Mouse (Mus musculus) neural tube, embryonic 13.5 days (tissue): ENCODE results near the gene Col8a2. TPM values are rescaled to one million over a fixed set of nuclear protein-coding genes. Genes with fewer than 3 reads are reported as not detected.
A peak's percentile ranks its signal among the peaks of the same experiment; 100 is the strongest.

Source experiments
- ATAC-seq: fragments of 200-750 bp; cut with Nextera tagmentation; 2 replicates; pipeline ENCODE4 v1.8.0; 2017; ENCODE audit warnings: low read depth, mild to moderate bottlenecking, moderate TSS enrichment, moderate library complexity
- H3K27ac ChIP-seq: fragments of 300-500 bp; sonication (generic); replicated peaks from 2 replicates; pipeline ENCODE4 v1.5.1; 2015; ENCODE audit warnings: moderate library complexity, mild to moderate bottlenecking, inconsistent platforms
- H3K27me3 ChIP-seq: fragments of 300-500 bp; sonication (generic); 2 replicates; pipeline ENCODE4 v1.6.1; 2015; ENCODE audit warnings: mild to moderate bottlenecking, inconsistent platforms
- H3K36me3 ChIP-seq: fragments of 300-500 bp; sonication (generic); 2 replicates; pipeline ENCODE4 v1.6.1; 2015; ENCODE audit warnings: mild to moderate bottlenecking, inconsistent platforms
- H3K4me1 ChIP-seq: fragments of 300-500 bp; sonication (generic); replicated peaks from 2 replicates; pipeline ENCODE4 v1.6.1; 2015; ENCODE audit warnings: inconsistent platforms
- H3K4me2 ChIP-seq: fragments of 300-500 bp; sonication (generic); 2 replicates; pipeline ENCODE4 v1.6.1; 2015; ENCODE audit warnings: inconsistent platforms, mild to moderate bottlenecking, moderate library complexity
- H3K4me3 ChIP-seq: fragments of 300-500 bp; sonication (generic); 2 replicates; pipeline ENCODE4 v1.5.1; 2015; ENCODE audit warnings: mild to moderate bottlenecking, inconsistent platforms
- H3K9ac ChIP-seq: fragments of 300-500 bp; sonication (generic); 2 replicates; pipeline ENCODE4 v1.6.1; 2015; ENCODE audit warnings: moderate library complexity, mild to moderate bottlenecking, inconsistent platforms
- H3K9me3 ChIP-seq: fragments of 300-500 bp; sonication (generic); 2 replicates; pipeline ENCODE4 v1.6.1; 2016; ENCODE audit warnings: inconsistent platforms
- WGBS: fragments of 180-500 bp; shearing (Covaris S2); methylation state at CpG from one replicate; pipeline ENCODE4 v1.1.7; 2015; 5-methylcytosine and 5-hydroxymethylcytosine counted together
- polyA plus RNA-seq: library from polyadenylated mRNA; unstranded; fragments of >200 nt; fragmentation: Nextera tagmentation; extraction: Ambion mirVana; gene quantifications from 2 replicates; pipeline ENCODE4 v1.2.1, GENCODE M21; 2015

Gene Col8a2
- polyA plus RNA-seq, 1 experiment from 2014 or later: 7.4 TPM

GRCm38 (mm10) chr4:126322646-126323045 lies 36.1 kb downstream of the Col8a2 start:
- Histone ChIP-seq H3K9me3 (no peaks in the 10 kb centered on the region), H3K27ac (no peak overlapping the region)

GRCm38 (mm10) chr4:126324861-126325260 lies 38.3 kb downstream of the Col8a2 start:
- Histone ChIP-seq H3K4me1 (peaks cover 28% of the 10 kb centered on the region), H3K27me3 (peaks cover 32% of the 10 kb centered on the region), H3K9ac (peak overlapping the region; percentile 34; the same call in 1 of the 2 replicates), H3K27ac (no peak overlapping the region), H3K4me3 (no peak overlapping the region), H3K4me2 (peak overlapping the region; percentile 38), H3K36me3 (no peaks in the 10 kb centered on the region), H3K9me3 (no peaks in the 10 kb centered on the region)
- no peak for ATAC-seq
- WGBS: 28% methylated on average over 13 of the region's 13 CpGs

More at GRCm38 (mm10) chr4:126322646-126323045, 36.1 kb downstream of the Col8a2 start:
- peaks cover 32% of the 10 kb centered on the region for H3K27me3 ChIP-seq
- 97% methylated on average over 13 of the region's 13 CpGs for WGBS
- ATAC-seq: no peak
- H3K4me2 ChIP-seq: no peak overlapping the region
- peaks cover 14% of the 10 kb centered on the region for H3K36me3 ChIP-seq
- no peak overlapping the region for H3K9ac ChIP-seq
- H3K4me3 ChIP-seq: no peak overlapping the region
- H3K4me1 ChIP-seq: peaks cover 32% of the 10 kb centered on the region

GRCm38 (mm10) chr4:126325281-126325861 lies 38.8 kb downstream of the Col8a2 start, which contains the start of gene Tekt2:
Gene Tekt2 (minus strand): TSS chr4:126325688.
- Histone ChIP-seq H3K36me3 (no peaks in the 10 kb centered on the region), H3K9ac (peak within 1 kb of the TSS; percentile 34), H3K4me1 (peaks cover 22% of the 10 kb centered on the region), H3K27me3 (peaks cover 32% of the 10 kb centered on the region), H3K27ac (no peak within 1 kb of the TSS), H3K9me3 (no peaks in the 10 kb centered on the region), H3K4me2 (peak within 1 kb of the TSS; percentile 38), H3K4me3 (no peak within 1 kb of the TSS)
- no peak for ATAC-seq
- 10% methylated on average over 23 of the region's 23 CpGs for WGBS

- Histone ChIP-seq H3K36me3 (no peaks in the 10 kb centered on the region), H3K27me3 (peaks cover 32% of the 10 kb centered on the region), H3K4me1 (peaks cover 16% of the 10 kb centered on the region), H3K4me3 (no peak overlapping the region), H3K9me3 (no peaks in the 10 kb centered on the region), H3K9ac (no peak overlapping the region), H3K27ac (no peak overlapping the region), H3K4me2 (no peak overlapping the region)
- WGBS: 22% methylated on average over 6 of the region's 6 CpGs
- ATAC-seq: no peak
Measured at GRCm38 (mm10) chr4:126326036-126326435, 39.4 kb downstream of the Col8a2 start.

- no peak overlapping the region for H3K4me2 ChIP-seq
- 92% methylated on average over 4 of the region's 4 CpGs for WGBS
- H3K27me3 ChIP-seq: peaks cover 7% of the 10 kb centered on the region
- H3K9ac ChIP-seq: no peak overlapping the region
- H3K4me3 ChIP-seq: no peak overlapping the region
- H3K9me3 ChIP-seq: no peaks in the 10 kb centered on the region
- H3K4me1 ChIP-seq: peaks cover 4% of the 10 kb centered on the region
- no peak overlapping the region for H3K27ac ChIP-seq
- ATAC-seq: no peak
- no peaks in the 10 kb centered on the region; the same call in 1 of the 2 replicates for H3K36me3 ChIP-seq
Measured at GRCm38 (mm10) chr4:126330295-126330694, 43.7 kb downstream of the Col8a2 start.

GRCm38 (mm10) chr4:126331751-126332150 lies 45.2 kb downstream of the Col8a2 start:
- H3K9ac ChIP-seq: no peak overlapping the region
- 70% methylated on average over 1 of the region's 1 CpGs for WGBS
- H3K9me3 ChIP-seq: no peaks in the 10 kb centered on the region
- H3K36me3 ChIP-seq: peaks cover 7% of the 10 kb centered on the region; the same call in 1 of the 2 replicates
- no peak overlapping the region for H3K4me3 ChIP-seq
- no peak overlapping the region for H3K4me2 ChIP-seq
- no peaks in the 10 kb centered on the region for H3K27me3 ChIP-seq
- no peak overlapping the region for H3K27ac ChIP-seq
- no peaks in the 10 kb centered on the region for H3K4me1 ChIP-seq
- no peak for ATAC-seq

GRCm38 (mm10) chr4:126332358-126332757 lies 45.8 kb downstream of the Col8a2 start:
- WGBS: 57% methylated on average over 3 of the region's 3 CpGs

GRCm38 (mm10) chr4:126339461-126339860 lies 52.9 kb downstream of the Col8a2 start:
- Histone ChIP-seq H3K4me1 (no peaks in the 10 kb centered on the region), H3K27me3 (no peaks in the 10 kb centered on the region), H3K36me3 (peaks cover 27% of the 10 kb centered on the region), H3K27ac (no peak overlapping the region), H3K4me3 (no peak overlapping the region), H3K4me2 (no peak overlapping the region), H3K9ac (no peak overlapping the region), H3K9me3 (no peaks in the 10 kb centered on the region)
- 53% methylated on average over 4 of the region's 4 CpGs for WGBS
- no peak for ATAC-seq

More at GRCm38 (mm10) chr4:126332358-126332757, 45.8 kb downstream of the Col8a2 start:
- H3K36me3 ChIP-seq: peaks cover 10% of the 10 kb centered on the region; the same call in 1 of the 2 replicates
- no peak for ATAC-seq
- no peak overlapping the region for H3K4me2 ChIP-seq
- no peak overlapping the region for H3K4me3 ChIP-seq
- no peaks in the 10 kb centered on the region for H3K4me1 ChIP-seq
- H3K27me3 ChIP-seq: no peaks in the 10 kb centered on the region
- no peak overlapping the region for H3K9ac ChIP-seq
- H3K9me3 ChIP-seq: no peaks in the 10 kb centered on the region
- H3K27ac ChIP-seq: no peak overlapping the region

- Histone ChIP-seq H3K9ac (no peak overlapping the region), H3K4me1 (no peaks in the 10 kb centered on the region), H3K9me3 (no peaks in the 10 kb centered on the region), H3K4me2 (no peak overlapping the region), H3K27me3 (no peaks in the 10 kb centered on the region), H3K4me3 (no peak overlapping the region), H3K36me3 (peaks cover 44% of the 10 kb centered on the region), H3K27ac (no peak overlapping the region)
- 84% methylated on average over 4 of the region's 4 CpGs for WGBS
- ATAC-seq: no peak
Measured at GRCm38 (mm10) chr4:126343451-126343850, 56.9 kb downstream of the Col8a2 start.

- Histone ChIP-seq H3K9me3 (no peaks in the 10 kb centered on the region), H3K36me3 (peaks cover 64% of the 10 kb centered on the region), H3K4me2 (no peak overlapping the region), H3K4me3 (no peak overlapping the region), H3K27ac (no peak overlapping the region), H3K9ac (no peak overlapping the region), H3K4me1 (no peaks in the 10 kb centered on the region), H3K27me3 (no peaks in the 10 kb centered on the region)
- WGBS: 91% methylated on average over 1 of the region's 1 CpGs
- no peak for ATAC-seq
Measured at GRCm38 (mm10) chr4:126360069-126360468, 73.5 kb downstream of the Col8a2 start.

Other genes with a start within 250 kb of the Col8a2 start
- 134 and 140 TPM in 2 replicates for gene Mrps15, start 239.9 kb upstream of the Col8a2 start, polyA plus RNA-seq
- gene Oscp1, start 228.2 kb upstream of the Col8a2 start, polyA plus RNA-seq: 30.1 and 30.2 TPM in 2 replicates
- 47.7 and 54.3 TPM in 2 replicates for gene Lsm10, start 190.2 kb upstream of the Col8a2 start, polyA plus RNA-seq
- 33.9 and 37.7 TPM in 2 replicates for gene Stk40, start 182.8 kb upstream of the Col8a2 start, polyA plus RNA-seq
- gene Eva1b, start 139.0 kb upstream of the Col8a2 start, polyA plus RNA-seq: 15.3 and 19.8 TPM in 2 replicates
- 0.89 and 2.0 TPM in 2 replicates for gene Sh3d21, start 123.3 kb upstream of the Col8a2 start, polyA plus RNA-seq
- gene Thrap3, start 84.0 kb upstream of the Col8a2 start, polyA plus RNA-seq: 143 and 165 TPM in 2 replicates
- gene Map7d1, start 30.4 kb upstream of the Col8a2 start, polyA plus RNA-seq: 90.3 and 94.4 TPM in 2 replicates
- 147 and 160 TPM in 2 replicates for gene Trappc3, start 24.5 kb upstream of the Col8a2 start, polyA plus RNA-seq
- gene Adprhl2, start 34.9 kb downstream of the Col8a2 start, polyA plus RNA-seq: 69.5 and 69.6 TPM in 2 replicates
- gene Tekt2, start 38.9 kb downstream of the Col8a2 start, polyA plus RNA-seq: 6.6 and 6.7 TPM in 2 replicates
- 16.5 and 17.4 TPM in 2 replicates for gene Ago3, start 142.8 kb downstream of the Col8a2 start, polyA plus RNA-seq
- 11.5 and 12.1 TPM in 2 replicates for gene Ago1, start 181.8 kb downstream of the Col8a2 start, polyA plus RNA-seq
- gene Ago4, start 246.7 kb downstream of the Col8a2 start, polyA plus RNA-seq: 8.7 and 9.1 TPM in 2 replicates